Mouse (Mus musculus) thymus, adult 2 months (tissue): ENCODE results near the gene Lgals12.

ENCODE experiments used
- CTCF ChIP-seq: fragments of 200-500 bp; IDR thresholded peaks from 2 replicates; pipeline ENCODE4 v1.5.1; 2012; ENCODE audit warnings: mild to moderate bottlenecking, control low read depth, low read length, moderate library complexity, borderline replicate concordance; ENCODE audit not compliant: control insufficient read depth, poor library complexity, insufficient read depth; ENCODE audit errors: extremely low read depth
- POLR2A ChIP-seq: fragments of 200-500 bp; IDR thresholded peaks from 2 replicates; pipeline ENCODE4 v1.6.1; 2012; ENCODE audit warnings: mild to moderate bottlenecking, low read length, control low read depth, moderate library complexity; ENCODE audit not compliant: control insufficient read depth, poor library complexity, insufficient read depth; ENCODE audit errors: extremely low read depth

DNA sequence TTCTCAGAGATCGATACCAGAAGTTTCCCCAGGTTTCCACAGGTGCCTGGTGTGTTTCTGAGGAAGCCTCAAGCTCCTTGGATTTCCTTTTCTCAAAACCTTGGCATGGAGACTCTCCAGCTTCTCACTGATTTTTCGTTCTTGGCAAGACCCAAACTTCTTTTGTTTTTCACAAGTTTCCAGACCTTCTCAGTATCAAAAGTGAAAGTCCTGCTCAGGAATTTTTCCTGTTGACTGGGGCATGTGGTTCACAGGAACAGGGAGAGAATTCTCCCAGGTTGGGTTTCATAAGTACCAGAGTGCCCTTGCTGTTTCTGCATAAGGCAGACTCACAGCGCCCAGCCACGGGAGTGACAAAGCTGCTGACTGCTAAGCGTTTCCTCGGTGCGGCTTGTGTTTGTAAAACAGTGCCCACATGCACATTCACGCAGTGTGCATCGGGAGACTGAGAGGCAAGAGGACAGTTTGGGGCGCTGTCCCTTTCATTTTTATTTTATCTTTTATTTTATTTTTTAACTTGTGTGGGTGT, 44.3 kb downstream of the Lgals12 start:
- TF ChIP-seq CTCF, result no peak
- TF ChIP-seq POLR2A, result no peak
